Mouse (Mus musculus): ENCODE measurements at regions not wholly inside any gene's neighbourhood (a gene's known extent, or its start where the extent isn't known, plus 50 kb on each side); places are given as distances from the start of the nearest gene placed in this dataset.
"Not testable (repeated sequence)": the region's sequence is repeated elsewhere in the genome, so short reads cannot be mapped to it uniquely, and the experiment has no call there.

GRCm38 (mm10) chrX:77307374-77307773 lies 203.4 kb upstream of the Tbl1x start:
- DNase-seq: no peak

- no peak for DNase-seq
These were observed 196.4 kb upstream of the Tbl1x start for GRCm38 (mm10) chrX:77314384-77314783.

- DNase-seq: no peak
These were observed 187.2 kb upstream of the Tbl1x start for GRCm38 (mm10) chrX:77323644-77324043.

- DNase-seq: no peak
These were observed 157.6 kb upstream of the Tbl1x start for GRCm38 (mm10) chrX:77353181-77353580.

DNA sequence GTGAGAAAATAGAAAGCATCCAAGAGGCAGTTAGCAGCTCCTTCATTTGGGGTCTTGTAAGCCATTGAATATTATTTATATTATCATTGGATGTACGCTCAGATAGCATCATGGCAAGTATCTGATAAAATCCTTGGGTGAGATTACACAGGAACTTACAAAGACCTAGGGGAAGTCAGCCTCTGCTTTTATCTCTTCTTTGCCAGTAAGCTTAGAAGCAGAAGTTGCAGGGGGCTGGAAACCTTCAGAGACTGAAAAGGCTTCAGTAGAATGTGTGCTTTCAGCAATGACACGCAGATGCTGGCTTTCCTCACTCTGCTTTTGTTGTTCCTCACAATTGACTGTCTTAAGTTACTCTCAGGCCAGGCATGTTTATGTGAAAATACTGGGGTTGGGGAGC lies 150.3 kb upstream of the Tbl1x start:
- no peak for DNase-seq

DNA sequence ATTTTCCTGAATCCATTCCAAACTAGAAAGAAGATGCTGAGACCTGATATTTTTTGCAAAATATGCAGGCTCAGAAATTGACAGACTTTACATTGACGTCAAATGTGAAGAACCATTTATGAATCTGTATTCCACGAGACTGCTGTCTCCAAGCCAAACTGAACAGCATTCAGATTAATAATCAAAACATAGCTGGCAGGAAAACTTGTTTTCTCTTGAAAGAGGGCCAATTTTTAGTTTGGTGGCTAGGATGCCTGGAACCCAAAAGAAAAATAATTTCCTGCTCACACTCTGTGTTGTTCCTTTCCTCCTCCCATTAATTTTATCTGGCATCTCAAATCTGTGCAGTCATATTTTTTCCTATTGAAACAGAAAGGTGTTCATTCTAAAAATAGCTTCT lies 149.7 kb upstream of the Tbl1x start:
- no peak for DNase-seq

DNA sequence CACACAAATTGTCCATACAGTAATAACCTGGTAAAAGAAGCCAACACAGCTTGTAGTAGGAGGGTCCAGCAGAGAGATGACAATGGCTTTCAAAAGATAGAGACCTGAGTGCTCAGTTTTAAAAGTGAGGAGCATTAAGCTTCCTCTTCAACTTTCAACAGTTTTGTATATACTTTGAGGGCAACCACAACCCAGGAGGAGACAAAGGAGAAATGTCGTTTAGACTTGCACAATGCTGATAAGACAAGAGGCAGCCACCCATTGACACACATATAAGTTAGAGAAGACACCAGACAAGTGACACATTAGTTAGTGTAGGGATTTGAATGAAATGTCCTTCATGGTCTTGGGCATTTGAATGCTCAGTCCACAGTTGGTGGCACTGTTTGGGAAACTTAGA lies 147.2 kb upstream of the Tbl1x start:
- no peak for DNase-seq

DNA sequence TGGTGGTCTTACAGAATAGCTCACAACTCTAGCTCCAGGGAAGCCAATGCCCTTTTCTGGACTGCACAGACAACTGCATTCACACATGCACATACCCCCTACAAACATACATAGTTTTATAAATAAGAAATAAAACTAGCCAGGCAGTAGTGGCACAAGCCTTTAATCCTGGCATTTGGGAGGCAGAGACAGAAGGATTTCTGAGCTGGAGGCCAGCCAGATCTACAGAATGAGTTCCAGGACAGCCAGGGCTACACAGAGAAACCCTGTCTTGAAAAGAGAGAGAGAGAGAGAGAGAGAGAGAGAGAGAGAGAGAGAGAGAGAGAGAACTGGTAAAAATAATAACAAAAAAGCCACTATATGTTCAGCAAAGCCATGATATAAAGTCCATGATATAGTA lies 143.5 kb upstream of the Tbl1x start:
- DNase-seq: no peak

DNA sequence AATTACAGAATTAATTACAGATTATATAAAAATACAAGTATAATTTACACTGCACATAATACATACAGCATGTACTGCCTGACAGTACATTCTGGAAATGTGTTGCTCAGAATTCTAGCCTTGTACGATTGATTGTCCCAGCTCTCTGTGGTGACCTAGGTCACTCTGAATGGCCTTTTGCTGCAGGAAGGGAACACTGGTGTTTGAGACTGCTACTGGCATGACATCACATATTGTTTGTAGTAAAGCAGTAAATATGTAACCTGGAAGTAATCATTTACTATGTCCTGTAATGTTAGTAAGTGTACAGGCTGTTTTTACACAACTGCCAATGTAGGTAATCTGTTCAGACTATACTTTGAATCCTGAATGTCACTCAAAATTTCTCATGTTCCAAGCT lies 123.5 kb upstream of the Tbl1x start:
- DNase-seq: no peak

DNA sequence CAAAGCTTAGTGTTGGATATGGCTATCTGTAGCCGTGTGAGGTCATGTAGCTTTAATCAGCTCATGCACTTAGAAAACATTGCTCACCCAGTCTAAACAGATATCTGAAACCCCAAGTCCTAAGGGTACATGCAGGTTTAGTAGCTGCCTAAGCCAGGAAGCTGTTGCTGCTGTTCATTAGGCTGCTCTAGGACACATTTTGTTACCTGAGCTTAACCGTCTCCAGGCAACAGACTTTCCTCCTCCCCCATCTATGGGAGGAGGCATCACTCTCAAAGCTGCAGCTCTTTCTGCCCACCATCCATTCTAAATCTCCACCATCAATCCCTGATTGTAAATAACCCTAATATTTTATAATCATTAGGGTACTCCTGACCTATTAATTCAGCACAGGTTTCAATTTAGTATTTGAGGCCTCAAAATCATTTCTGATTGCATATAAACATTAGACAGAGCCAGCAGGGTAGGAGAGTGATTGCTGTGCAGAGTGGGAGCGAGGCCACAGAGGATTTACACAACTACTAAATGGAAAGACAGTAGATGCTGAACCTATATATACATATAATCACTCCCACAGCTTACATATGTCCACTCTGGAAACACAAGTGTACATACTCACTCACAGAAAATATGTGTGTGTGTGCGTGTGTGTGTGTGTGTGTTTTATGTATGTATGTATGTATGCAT lies 118.9 kb upstream of the Tbl1x start:
- DNase-seq: no peak

GRCm38 (mm10) chrX:77406896-77407295 lies 103.9 kb upstream of the Tbl1x start:
- no peak for DNase-seq

DNA sequence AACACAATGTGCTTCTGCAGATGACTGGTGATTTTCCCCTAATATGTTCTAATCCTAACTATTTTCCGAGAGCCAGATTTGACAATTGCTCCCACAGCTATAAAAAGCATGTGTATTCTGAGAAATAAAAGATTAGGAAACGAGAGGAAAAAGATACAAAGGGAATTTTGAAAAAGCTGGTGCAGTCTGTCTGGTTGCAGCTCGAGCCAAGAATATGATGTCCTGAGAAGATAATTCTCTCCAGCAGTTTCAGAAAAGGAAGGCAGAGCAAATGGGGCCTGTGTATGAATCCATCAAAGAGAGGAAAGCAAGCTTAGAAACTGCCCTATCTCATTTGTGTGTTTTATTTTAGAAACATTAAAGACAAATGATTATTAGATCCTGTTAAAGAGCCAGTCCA lies 102.9 kb upstream of the Tbl1x start:
- no peak for DNase-seq

GRCm38 (mm10) chrX:77409370-77409769 lies 101.4 kb upstream of the Tbl1x start:
- peak; percentile 38 for DNase-seq

- DNase-seq: no peak
These were observed 100.0 kb upstream of the Tbl1x start for GRCm38 (mm10) chrX:77410812-77411211.

GRCm38 (mm10) chrX:77414156-77414555 lies 96.7 kb upstream of the Tbl1x start:
- DNase-seq: no peak

- no peak for DNase-seq
These were observed 93.0 kb upstream of the Tbl1x start for GRCm38 (mm10) chrX:77417766-77418165.

DNA sequence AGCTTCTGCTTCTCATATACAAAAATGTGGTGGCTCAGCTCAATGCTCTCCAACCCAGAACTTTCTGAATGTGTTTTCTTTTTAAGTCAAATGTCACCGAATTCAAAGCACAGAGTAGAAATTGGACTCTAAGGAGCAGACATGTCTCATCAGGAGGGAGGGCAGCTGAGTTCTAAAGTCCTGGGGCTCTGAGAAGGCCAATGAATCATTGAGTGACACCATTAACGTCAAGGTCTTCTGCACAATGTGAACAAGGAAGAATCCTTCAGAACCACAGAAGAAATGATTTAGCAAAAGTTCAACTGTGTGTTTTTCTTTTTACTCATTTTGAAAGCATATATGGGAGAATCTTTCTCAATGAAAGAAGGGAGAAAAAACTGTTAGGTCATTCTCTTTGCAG lies 88.6 kb upstream of the Tbl1x start:
- DNase-seq: no peak

DNA sequence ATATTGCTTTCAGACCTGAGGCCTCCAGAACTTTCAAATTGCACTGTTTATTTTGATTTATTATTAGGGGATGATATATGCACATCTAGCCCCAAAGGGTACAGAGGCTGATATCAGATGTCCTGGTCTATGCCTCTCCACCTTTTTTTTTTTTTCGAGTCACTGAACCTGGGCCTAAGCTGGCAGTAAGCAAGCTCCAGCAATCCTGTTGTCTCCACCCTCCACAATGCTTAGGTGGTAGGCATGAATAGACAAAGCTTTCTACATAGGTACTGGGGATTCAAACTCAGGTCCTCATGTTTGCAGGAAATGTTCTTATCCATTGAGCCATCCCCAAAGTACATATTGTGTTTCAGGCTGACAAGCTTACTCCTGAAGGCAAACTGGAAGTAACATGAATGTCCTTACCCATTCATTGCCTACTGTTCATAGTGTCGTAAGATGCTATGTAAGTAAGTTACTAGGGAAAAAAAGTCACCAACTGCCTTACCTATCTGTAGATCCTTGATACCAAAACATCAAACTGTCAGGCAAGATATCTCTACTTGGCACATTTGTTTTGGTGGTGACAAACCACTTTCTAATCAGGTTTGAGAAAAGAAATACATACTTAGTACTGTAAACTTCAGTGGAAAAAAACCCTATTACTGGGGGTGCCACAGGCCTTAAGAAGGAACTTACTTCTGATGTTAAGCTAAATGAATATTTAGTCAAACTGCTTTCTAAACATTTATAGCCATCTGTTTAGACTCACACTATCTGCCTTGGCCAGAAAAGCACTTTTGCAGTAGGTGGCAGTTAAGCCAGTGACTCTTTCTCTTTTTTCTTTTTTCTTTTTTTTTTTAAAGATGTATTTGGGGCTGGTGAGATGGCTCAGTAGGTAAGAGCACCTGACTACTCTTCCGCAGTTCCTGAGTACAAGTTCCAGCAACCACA lies 85.8 kb upstream of the Tbl1x start:
- no peak for DNase-seq

DNA sequence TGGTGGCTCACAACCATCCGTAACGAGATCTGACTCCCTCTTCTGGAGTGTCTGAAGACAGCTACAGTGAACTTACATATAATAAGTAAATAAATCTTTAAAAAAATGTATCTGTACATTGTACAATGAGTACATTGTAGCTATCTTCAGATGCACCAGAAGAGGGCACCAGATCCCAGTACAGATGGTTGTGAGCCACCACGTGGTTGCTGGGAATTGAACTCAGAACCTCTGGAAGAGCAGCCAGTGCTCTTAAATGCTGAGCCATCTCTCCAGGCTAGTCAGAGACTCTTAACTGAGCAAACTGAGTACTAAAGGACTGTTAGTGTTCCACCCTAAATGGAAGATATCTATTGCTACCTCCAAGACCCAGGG lies 85.1 kb upstream of the Tbl1x start:
- DNase-seq: not testable (repeated sequence)

DNA sequence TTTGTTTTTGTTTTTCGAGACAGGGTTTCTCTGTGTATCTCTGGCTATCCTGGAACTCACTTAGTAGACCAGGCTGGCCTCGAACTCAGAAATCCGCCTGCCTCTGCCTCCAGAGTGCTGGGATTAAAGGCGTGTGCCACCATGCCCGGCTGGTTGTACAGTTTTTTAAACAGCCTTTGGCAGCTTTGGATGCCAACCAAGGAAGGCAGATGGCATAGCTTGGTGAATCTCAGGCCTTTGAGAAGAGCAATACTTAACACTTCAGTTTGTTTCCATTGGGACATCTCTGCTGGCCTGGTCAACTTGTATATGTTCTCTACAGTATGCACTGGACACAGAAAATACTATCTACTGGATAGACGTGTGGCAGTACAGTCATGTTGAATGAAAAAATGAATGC lies 84.0 kb upstream of the Tbl1x start:
- DNase-seq: not testable (repeated sequence)

DNA sequence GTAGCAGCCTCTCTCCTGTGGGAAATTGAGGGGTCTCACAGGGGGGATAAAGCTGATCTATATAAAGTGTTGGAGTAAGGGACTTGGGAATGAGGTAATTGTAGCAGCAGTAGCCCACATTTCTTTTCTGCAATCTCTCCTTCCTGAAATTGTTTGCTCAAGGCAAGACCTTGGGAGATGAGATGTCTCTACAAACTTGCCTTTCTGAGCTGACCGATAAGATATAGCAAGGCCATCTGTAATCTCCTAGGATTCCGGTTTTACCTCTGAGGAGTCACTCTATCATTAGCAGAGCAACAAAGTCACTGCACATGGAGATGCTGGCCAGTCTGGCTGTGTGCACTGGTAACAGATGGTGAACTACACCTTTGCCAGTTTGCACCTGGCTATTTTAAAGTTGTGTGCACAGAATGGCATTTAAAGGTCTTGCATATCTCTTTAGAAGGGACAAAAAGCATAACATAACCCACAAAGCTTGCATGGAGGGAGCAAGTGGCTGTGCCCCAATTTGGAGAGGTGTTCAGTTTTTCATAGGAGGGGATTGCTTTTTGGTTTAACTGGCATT lies 78.7 kb upstream of the Tbl1x start:
- no peak for DNase-seq

- DNase-seq: peak; percentile 93
These were observed 77.7 kb upstream of the Tbl1x start for GRCm38 (mm10) chrX:77432846-77433810.

All from gastrocnemius, postnatal 25 days (tissue).